Mouse (Mus musculus) lung, adult 18-20 months (tissue): ENCODE results near the gene Larp1b.
"Not testable (repeated sequence)": the region's sequence is repeated elsewhere in the genome, so short reads cannot be mapped to it uniquely, and the experiment has no call there.

ENCODE experiments used
- DNase-seq, 2 experiments: peaks; one replicate each; pipeline ENCODE4 v3.0.0; 2022; ENCODE audit warnings: mixed read lengths in 2 of 2

Larp1b gene

GRCm38 (mm10) chr3:40949170-40949902, at the start of gene Larp1b:
Gene Larp1b (plus strand): TSS chr3:40949828.
- DNase-seq: peak; percentile 99 to 100

DNA sequence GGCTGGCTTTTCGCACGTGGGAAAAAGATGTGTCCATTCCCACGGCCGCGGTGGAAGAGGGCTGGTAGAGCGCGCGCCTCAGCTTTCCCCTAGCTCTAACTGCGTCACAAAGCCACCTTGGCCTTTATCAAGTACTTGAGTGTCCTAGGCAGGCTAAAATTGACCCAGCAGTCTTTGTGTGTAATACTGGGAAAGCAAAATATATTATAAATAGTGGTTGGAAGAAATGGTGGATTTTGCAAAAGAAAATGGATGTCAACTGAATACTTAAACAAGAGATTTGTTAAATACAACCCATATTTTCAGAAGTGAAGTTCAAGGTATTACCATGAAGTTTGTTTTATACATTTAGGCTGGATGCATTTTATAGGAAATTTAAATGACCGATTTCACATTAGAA, 47.2 kb upstream of the Larp1b start, which contains the start of gene 1700034I23Rik:
Gene 1700034I23Rik (minus strand): TSS at position 101 of the 400 bp plus-strand sequence.
- DNase-seq: not testable (repeated sequence)

GRCm38 (mm10) chr3:40938189-40938588, 11.4 kb upstream of the Larp1b start:
- DNase-seq: no peak

- no peak for DNase-seq
Observed at GRCm38 (mm10) chr3:40938592-40938991, 11.0 kb upstream of the Larp1b start.

- DNase-seq: no peak
Observed at GRCm38 (mm10) chr3:40939019-40939418, 10.6 kb upstream of the Larp1b start.

GRCm38 (mm10) chr3:40949903-40950600, 424 bp downstream of the Larp1b start:
- peak; percentile 30 to 32 for DNase-seq

DNA sequence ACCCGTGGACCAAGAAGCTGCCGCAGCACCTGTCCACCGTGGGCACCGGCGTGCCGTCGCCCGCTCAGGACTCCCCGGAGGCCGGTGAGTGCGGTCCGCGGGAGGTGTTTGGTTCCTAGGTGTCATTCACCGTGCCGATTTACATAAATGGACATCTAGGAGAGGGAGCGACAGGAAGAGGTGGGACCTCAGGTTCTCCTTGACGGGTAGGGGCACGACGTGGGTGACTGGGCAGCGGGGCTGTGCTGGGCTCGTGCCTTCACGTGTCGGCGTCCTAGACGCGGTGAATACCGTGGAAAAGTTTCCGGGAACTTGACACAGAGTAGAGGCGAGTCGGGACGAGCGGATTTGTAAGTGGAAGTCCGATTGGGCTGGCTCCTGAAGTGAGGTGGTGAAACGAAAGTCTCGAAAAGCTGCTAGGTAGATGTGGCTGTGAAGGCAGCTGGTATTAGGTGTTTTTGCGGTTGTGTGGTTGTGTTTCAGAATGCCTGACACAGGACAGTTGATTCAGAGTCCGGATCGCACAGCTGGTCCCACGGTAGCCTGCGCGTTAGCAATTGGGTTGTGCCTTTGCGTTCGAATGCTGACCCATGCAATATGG, 1.1 kb downstream of the Larp1b start:
- DNase-seq: peak; percentile 76

DNA sequence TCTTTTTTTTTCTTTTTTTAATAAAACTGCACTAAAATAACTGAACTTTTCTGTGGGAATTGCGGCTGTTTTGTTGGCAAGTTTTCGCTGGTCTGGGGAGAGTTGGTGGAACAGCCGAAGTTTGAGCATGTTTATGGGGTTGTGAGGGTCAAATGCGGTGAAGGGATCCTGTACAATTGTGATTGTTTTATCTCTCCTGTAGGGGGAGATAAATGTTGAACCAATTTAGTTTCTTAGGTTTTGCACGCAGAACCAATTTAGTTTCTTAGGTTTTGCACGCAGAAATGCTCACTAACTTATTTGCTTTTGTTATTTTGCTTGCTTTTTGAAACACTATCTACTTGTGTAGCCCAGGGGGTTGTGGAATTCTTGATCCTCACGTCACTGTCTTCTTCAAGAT, 1.7 kb downstream of the Larp1b start:
- peak in 1 of 2 experiments; percentile 8 for DNase-seq

DNA sequence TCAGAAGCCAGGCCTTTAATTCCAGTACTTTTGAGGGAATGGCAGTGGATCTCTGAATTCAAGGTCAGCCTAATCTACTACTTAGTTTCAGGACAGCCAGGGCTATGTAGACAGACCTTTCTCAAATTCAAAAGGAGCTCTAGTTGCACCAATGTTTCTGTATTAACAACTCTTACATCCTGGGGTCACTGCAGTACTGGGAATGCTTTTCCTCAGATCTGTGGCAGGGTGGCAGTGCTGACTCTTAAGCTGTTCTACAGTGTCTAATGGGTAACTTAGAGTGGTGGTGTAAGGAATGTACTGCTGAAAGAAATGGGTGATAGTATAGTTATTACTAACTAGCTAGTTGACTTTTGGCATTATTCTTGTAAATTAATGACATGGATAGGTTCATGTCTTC, 3.0 kb downstream of the Larp1b start:
- DNase-seq: no peak

DNA sequence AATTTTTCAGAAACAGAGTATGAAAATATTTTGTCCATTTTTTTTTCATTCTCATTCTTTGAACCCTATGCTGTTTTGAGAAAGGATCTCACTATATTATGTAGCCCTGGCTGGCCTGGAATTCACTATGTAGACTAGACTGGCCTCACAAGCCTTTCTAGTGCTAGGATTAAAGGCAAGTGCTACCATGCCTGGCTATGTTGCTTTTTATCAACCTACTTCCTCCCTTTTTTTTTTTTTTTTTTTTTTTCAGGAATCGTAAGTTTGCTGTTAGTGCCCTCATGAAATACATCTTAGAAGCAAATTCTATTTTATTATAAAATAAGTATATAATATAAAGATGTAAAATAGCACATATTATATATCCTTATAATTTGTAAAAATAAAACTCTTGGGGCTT, 5.2 kb downstream of the Larp1b start:
- DNase-seq: no peak

DNA sequence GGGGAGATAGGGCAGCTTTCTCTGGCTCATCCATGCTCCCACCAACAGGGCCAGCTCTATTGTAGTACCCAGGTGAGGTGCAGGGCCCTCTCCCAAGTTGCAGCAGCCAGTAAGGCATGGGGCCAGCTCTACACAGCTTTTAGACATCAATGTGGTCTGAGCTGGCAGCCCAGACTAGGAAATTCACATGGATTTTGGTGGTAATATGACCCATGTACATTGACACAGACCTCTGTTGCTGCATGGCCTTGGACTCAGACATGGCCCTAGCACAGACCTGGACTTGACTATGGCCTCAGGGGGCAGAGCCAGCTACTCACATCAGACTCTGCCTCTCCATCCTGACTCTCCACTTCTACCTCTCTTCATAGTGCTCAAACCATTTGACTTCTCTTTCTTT, 9.2 kb downstream of the Larp1b start:
- no peak for DNase-seq

DNA sequence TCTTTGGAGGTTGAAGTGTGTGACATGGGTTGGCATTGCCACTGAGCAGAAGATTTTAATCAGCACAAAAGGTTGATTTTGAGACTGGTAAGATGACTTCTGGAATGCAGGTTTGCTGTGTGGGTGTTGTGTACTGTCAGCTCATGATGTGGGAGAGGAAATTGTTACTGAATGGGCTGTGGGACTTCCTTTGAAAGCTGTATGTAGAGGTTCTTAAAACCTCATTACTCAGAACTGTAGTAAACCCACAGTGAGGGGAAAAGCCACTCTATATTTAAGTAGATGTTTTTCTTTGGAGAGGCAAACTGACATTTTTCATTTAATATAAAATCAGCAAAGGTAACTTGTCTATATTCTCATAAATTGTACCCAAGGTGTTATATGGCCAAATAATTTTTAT, 31.1 kb downstream of the Larp1b start:
- no peak for DNase-seq

- no peak for DNase-seq
Observed at GRCm38 (mm10) chr3:40987539-40987938, 37.9 kb downstream of the Larp1b start.

DNA sequence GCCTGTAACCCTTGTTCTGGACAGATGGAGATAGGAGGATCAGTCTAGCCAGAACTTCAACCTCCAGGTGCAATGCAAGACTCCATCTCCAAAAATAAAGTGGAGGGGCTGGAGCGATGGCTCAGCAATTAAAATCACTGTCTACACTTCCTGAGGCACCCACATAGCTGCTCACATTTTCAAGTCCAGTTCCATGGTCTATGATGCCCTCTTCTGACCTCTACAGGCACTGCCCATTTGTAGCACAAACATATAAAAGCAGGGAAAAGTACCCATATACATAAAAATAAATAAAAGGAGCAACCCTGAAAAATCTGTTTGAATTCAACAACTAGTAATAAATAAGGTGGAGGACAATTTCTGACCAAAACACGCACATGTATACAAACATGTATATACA, 39.1 kb downstream of the Larp1b start:
- no peak for DNase-seq

- no peak for DNase-seq
Observed at GRCm38 (mm10) chr3:40991541-40991940, 41.9 kb downstream of the Larp1b start.

DNA sequence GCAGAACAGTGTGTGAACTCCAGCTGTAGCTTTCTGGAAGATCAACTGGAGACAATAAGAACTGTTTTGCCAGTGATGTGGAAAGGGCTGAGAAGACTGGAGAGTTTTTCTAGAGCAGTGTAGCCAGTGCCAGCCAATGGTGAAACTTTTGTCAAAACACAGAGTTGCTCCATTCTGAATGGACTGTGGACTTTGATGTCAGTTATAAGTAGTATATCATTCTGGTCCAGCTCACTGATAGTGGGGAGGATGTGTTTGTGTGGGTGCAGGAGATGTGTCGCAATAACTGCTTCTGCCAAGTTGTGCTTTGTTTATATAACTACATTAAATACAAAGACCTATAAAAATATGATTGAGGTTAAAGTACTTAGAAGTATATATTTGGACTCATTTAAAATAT, 45.5 kb downstream of the Larp1b start:
- no peak for DNase-seq

- no peak for DNase-seq
Observed at GRCm38 (mm10) chr3:41009315-41009714, 59.7 kb downstream of the Larp1b start.

GRCm38 (mm10) chr3:41009990-41010389, 60.4 kb downstream of the Larp1b start:
- DNase-seq: no peak

- DNase-seq: no peak
Observed at GRCm38 (mm10) chr3:41010701-41011100, 61.1 kb downstream of the Larp1b start.

DNA sequence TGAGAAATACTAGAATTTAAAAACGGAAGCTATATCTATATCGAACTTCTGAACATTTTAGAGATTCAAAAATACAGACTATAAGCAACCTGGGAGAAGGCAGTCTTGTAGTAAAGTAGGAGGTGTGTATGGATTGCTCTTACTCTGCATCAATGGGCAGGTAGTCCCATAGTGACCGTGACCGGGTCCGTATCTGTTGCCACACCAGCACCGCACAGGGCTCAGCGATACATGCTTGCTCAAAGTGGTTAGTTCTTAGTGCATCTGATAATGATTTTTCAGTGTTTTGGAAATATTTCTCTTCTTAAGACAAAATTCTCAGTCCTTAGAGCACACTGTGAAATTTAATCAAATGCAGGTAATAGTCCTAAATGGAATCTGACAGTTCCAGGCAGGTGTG, 62.8 kb downstream of the Larp1b start:
- DNase-seq: no peak

DNA sequence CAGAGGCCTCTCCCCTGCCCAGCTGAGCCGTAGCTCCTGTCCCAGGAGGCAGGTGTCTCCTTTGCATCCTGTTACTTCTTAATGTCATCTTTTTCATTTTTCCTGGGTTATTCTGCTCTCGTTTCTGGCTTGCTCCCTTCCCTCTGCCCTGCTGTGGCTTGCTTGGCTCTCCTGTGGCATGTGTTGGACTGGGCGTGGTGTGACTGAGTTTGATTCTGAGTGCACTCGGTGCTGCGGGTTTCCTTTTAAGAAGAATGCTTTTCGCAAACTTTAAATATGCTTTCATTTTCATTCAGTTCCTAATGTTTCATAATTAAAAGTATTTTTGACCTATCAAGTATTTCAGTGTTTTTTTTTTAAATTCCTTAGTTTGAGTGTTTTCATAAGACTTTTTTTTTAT, 65.3 kb downstream of the Larp1b start:
- DNase-seq: peak; percentile 9 to 26

- no peak for DNase-seq
Observed at GRCm38 (mm10) chr3:41018022-41018608, 68.5 kb downstream of the Larp1b start.

GRCm38 (mm10) chr3:41020687-41021086, 71.1 kb downstream of the Larp1b start:
- peak in 1 of 2 experiments; percentile 28 for DNase-seq
